Mouse (Mus musculus) CH12.LX (cell line): ENCODE data around the gene Clasp2. TPM values are rescaled to one million over a fixed set of nuclear protein-coding genes. Genes with fewer than 3 reads are reported as not detected.

Experiments
- DNase-seq: peaks from one replicate; pipeline ENCODE4 v3.0.0-alpha.2; 2013; ENCODE audit errors: extremely low read depth
- H3K27ac ChIP-seq: 2 replicates; pipeline ENCODE4 v1.5.1; 2012; ENCODE audit warnings: low read depth, mild to moderate bottlenecking, control low read depth, moderate library complexity; ENCODE audit not compliant: insufficient read depth
- H3K27me3 ChIP-seq: replicated peaks from 2 replicates; pipeline ENCODE3; 2012; ENCODE audit warnings: inconsistent platforms
- H3K36me3 ChIP-seq, 2 experiments: replicated peaks in 1 of 2; 2 replicates each; pipeline versions ENCODE3 to v1.6.1; 2012; ENCODE audit warnings: inconsistent platforms in 1 of 2, low read length in 1 of 2, mild to moderate bottlenecking in 1 of 2, mixed read lengths in 1 of 2, moderate library complexity in 1 of 2; ENCODE audit not compliant: control insufficient read depth in 1 of 2, insufficient read depth in 1 of 2
- H3K4me1 ChIP-seq, 2 experiments: 2 replicates each; pipeline ENCODE4 v1.6.1; 2012; ENCODE audit warnings: inconsistent platforms in 1 of 2, moderate library complexity in 1 of 2; ENCODE audit not compliant: insufficient read depth in 2 of 2, control insufficient read depth in 1 of 2
- H3K4me2 ChIP-seq: 2 replicates; pipeline ENCODE4 v1.6.1; 2012; ENCODE audit warnings: low read depth, mild to moderate bottlenecking, control low read depth; ENCODE audit not compliant: poor library complexity, insufficient read depth, severe bottlenecking
- H3K4me3 ChIP-seq, 3 experiments: fragments of 150-350 bp in 1 of 3; sonication (generic) in 1 of 3; replicated peaks in 1 of 3; 2 replicates each; pipeline versions ENCODE3 to v1.5.1; 2011 to 2012; ENCODE audit warnings: low read depth in 2 of 3, low read length in 2 of 3, mild to moderate bottlenecking in 2 of 3, moderate library complexity in 2 of 3, control low read depth in 1 of 3, improper control_type of control experiment in 1 of 3, inconsistent platforms in 1 of 3, mixed read lengths in 1 of 3; ENCODE audit not compliant: poor library complexity in 1 of 3
- H3K79me2 ChIP-seq: replicated peaks from 2 replicates; pipeline ENCODE4 v1.6.1; 2012; ENCODE audit warnings: mild to moderate bottlenecking, moderate library complexity; ENCODE audit not compliant: control insufficient read depth, poor library complexity, insufficient read depth, severe bottlenecking; ENCODE audit errors: extremely low read depth
- H3K9ac ChIP-seq: 2 replicates; pipeline ENCODE4 v1.6.1; 2012; ENCODE audit warnings: low read depth, mild to moderate bottlenecking, control low read depth, moderate library complexity; ENCODE audit not compliant: insufficient read depth
- H3K9me3 ChIP-seq: replicated peaks from 2 replicates; pipeline ENCODE3; 2012; ENCODE audit warnings: low read length, inconsistent platforms, mixed read lengths
- BHLHE40 ChIP-seq: IDR thresholded peaks from 2 replicates; pipeline ENCODE4 v1.6.1; 2011; ENCODE audit warnings: mild to moderate bottlenecking, low read depth, low read length, improper control_type of control experiment
- CHD1 ChIP-seq: IDR thresholded peaks from 2 replicates; pipeline ENCODE4 v1.6.1; 2012; ENCODE audit warnings: low read depth, low read length, improper control_type of control experiment, inconsistent platforms
- CHD2 ChIP-seq: IDR thresholded peaks from 2 replicates; pipeline ENCODE4 v1.6.1; 2011; ENCODE audit warnings: low read length, improper control_type of control experiment
- CTCF ChIP-seq, 2 experiments: IDR thresholded peaks in 1 of 2; conservative IDR thresholded peaks in 1 of 2; 2 replicates each; pipeline ENCODE4 v1.5.1; 2011 to 2012; ENCODE audit warnings: low read depth in 2 of 2, low read length in 2 of 2, improper control_type of control experiment in 1 of 2, inconsistent platforms in 1 of 2, mild to moderate bottlenecking in 1 of 2, moderate library complexity in 1 of 2
- ELF1 ChIP-seq: IDR thresholded peaks from 2 replicates; pipeline ENCODE4 v1.6.1; 2014; ENCODE audit warnings: low read depth, mild to moderate bottlenecking, inconsistent platforms, low read length, improper control_type of control experiment
- JUN ChIP-seq: IDR thresholded peaks from 2 replicates; pipeline ENCODE4 v1.6.1; 2011; ENCODE audit warnings: low read depth, mild to moderate bottlenecking, low read length, improper control_type of control experiment, moderate library complexity; ENCODE audit not compliant: insufficient read depth
- JUND ChIP-seq: conservative IDR thresholded peaks from 2 replicates; pipeline ENCODE4 v1.6.1; 2011; ENCODE audit warnings: low read depth, low read length, improper control_type of control experiment
- MAFK ChIP-seq: IDR thresholded peaks from 2 replicates; pipeline ENCODE4 v1.6.1; 2011; ENCODE audit warnings: low read length, improper control_type of control experiment; ENCODE audit not compliant: insufficient replicate concordance
- MAZ ChIP-seq: IDR thresholded peaks from 2 replicates; pipeline ENCODE4 v1.6.1; 2012; ENCODE audit warnings: low read depth, mild to moderate bottlenecking, inconsistent platforms, low read length, improper control_type of control experiment, moderate library complexity
- MXI1 ChIP-seq: IDR thresholded peaks from 2 replicates; pipeline ENCODE4 v1.6.1; 2011; ENCODE audit warnings: mild to moderate bottlenecking, low read depth, low read length, improper control_type of control experiment
- MYC ChIP-seq: IDR thresholded peaks from 2 replicates; pipeline ENCODE4 v1.6.1; 2011; ENCODE audit warnings: low read depth, mild to moderate bottlenecking, improper control_type of control experiment, low read length
- NRF1 ChIP-seq: IDR thresholded peaks from 2 replicates; pipeline ENCODE4 v1.6.1; 2014; ENCODE audit warnings: low read depth, mild to moderate bottlenecking, inconsistent platforms, low read length, improper control_type of control experiment, moderate library complexity
- POLR2A ChIP-seq: IDR thresholded peaks from 2 replicates; pipeline ENCODE4 v1.6.1; 2011; ENCODE audit warnings: low read depth, mild to moderate bottlenecking, improper control_type of control experiment, low read length
- SIN3A ChIP-seq: IDR thresholded peaks from 2 replicates; pipeline ENCODE4 v1.6.1; 2012; ENCODE audit warnings: low read length, improper control_type of control experiment, inconsistent platforms
- SMC3 ChIP-seq: IDR thresholded peaks from 2 replicates; pipeline ENCODE4 v1.6.1; 2011; ENCODE audit warnings: low read depth, low read length, improper control_type of control experiment
- TBP ChIP-seq: conservative IDR thresholded peaks from 2 replicates; pipeline ENCODE4 v1.6.1; 2011; ENCODE audit warnings: low read depth, low read length, improper control_type of control experiment
- TCF12 ChIP-seq: IDR thresholded peaks from 2 replicates; pipeline ENCODE4 v1.6.1; 2014; ENCODE audit warnings: low read depth, mild to moderate bottlenecking, inconsistent platforms, low read length, improper control_type of control experiment
- UBTF ChIP-seq: IDR thresholded peaks from 2 replicates; pipeline ENCODE4 v1.6.1; 2012; ENCODE audit warnings: low read depth, mild to moderate bottlenecking, inconsistent platforms, low read length, improper control_type of control experiment, moderate library complexity
- USF2 ChIP-seq: conservative IDR thresholded peaks from 2 replicates; pipeline ENCODE4 v1.6.1; 2011; ENCODE audit warnings: low read depth, low read length, improper control_type of control experiment
- ZC3H11A ChIP-seq: IDR thresholded peaks from 2 replicates; pipeline ENCODE4 v1.6.1; 2012; ENCODE audit warnings: low read depth, mild to moderate bottlenecking, inconsistent platforms, low read length, improper control_type of control experiment
- ZMIZ1 ChIP-seq: IDR thresholded peaks from 2 replicates; pipeline ENCODE4 v1.6.1; 2012; ENCODE audit warnings: low read depth, mild to moderate bottlenecking, inconsistent platforms, low read length, improper control_type of control experiment
- ZNF384 ChIP-seq: IDR thresholded peaks from 2 replicates; pipeline ENCODE4 v1.6.1; 2012; ENCODE audit warnings: low read depth, low read length, improper control_type of control experiment, inconsistent platforms
- dilution Hi-C: fragments of 300-500 bp; cut with MboI; formaldehyde crosslinking; loops from 2 replicates; pipeline ENCODE4 v1.14.3; 2020; ENCODE audit warnings: low sequenced_read_pairs; ENCODE audit not compliant: extremely low pct_unique_long_range_greater_than_20kb, extremely low pct_ligation_motif_present
- in situ Hi-C: fragments of 300-500 bp; cut with MboI; formaldehyde crosslinking; loops from 3 replicates; pipeline ENCODE4 v1.14.3; 2019; ENCODE audit warnings: low sequenced_read_pairs, low pct_ligation_motif_present, low pct_unique_long_range_greater_than_20kb, mixed read lengths
- polyA plus RNA-seq: library from polyadenylated mRNA; unstranded; fragments of >175 nt; gene quantifications from 2 replicates; pipeline ENCODE4 v1.2.1, GENCODE M21; 2012; ENCODE audit warnings: low read depth; ENCODE audit not compliant: insufficient read length
- total RNA-seq, 2 experiments: library from RNA; depleted of rRNA; stranded (reverse); fragments of 300-350 nt in 1 of 2; fragments of >200 nt in 1 of 2; gene quantifications; 2 replicates each; pipeline ENCODE4 v1.2.3; 2012 to 2014

Clasp2 gene
- total and polyA plus RNA-seq, 3 experiments = 23.9 to 32.4 (median 27.0) TPM

GRCm38 (mm10) chr9:113743291-113743690, 2.0 kb downstream of the Clasp2 start:
- peaks cover 34% of the 10 kb centered on the region for H3K79me2 ChIP-seq
- H3K4me3 ChIP-seq = no peak overlapping the region
- TF ChIP-seq CTCF (conservative IDR thresholded peaks at IDR 0.05 in 1 of 2, IDR thresholded peaks at IDR 0.05 in 1 of 2; ENCODE audit: low read depth in 2 of 2, low read length in 2 of 2) (peak in 1 of 2 experiments; percentile 24; a peak in 2 of 4 replicates), POLR2A (no peak), ZC3H11A (no peak), MYC (0 out of 2 replicates have a peak, but pooled peaks have one; percentile 13)
- peaks cover 0 to 15% of the 10 kb centered on the region in 2 experiments for H3K36me3 ChIP-seq
- DNase-seq = peak; percentile 30
- H3K4me1 ChIP-seq = peaks cover 11 to 40% of the 10 kb centered on the region in 2 experiments
- peak overlapping the region; percentile 22; the same call in 1 of the 2 replicates for H3K4me2 ChIP-seq
- H3K9me3 ChIP-seq = no peaks in the 10 kb centered on the region
- H3K27me3 ChIP-seq = no peaks in the 10 kb centered on the region
- H3K27ac ChIP-seq = no peak overlapping the region
- dilution Hi-C loops (no loop called here), in situ Hi-C loops (loop anchor here (10.0 to 25.0 kb wide), 2 partner anchors 182 to 344 kb away; no protein-coding TSS in a partner anchor)
- H3K9ac ChIP-seq = no peak overlapping the region

- H3K9ac ChIP-seq = no peak overlapping the region
- H3K27ac ChIP-seq = no peak overlapping the region
- TF ChIP-seq SMC3 (no peak), TBP (no peak), CTCF (conservative IDR thresholded peaks at IDR 0.05 in 1 of 2, IDR thresholded peaks at IDR 0.05 in 1 of 2; ENCODE audit: low read depth in 2 of 2, low read length in 2 of 2) (no peak), ZMIZ1 (no peak), CHD2 (no peak), SIN3A (no peak), MYC (no peak), MAZ (no peak), TCF12 (no peak), BHLHE40 (no peak)
- peaks cover 5 to 22% of the 10 kb centered on the region in 2 experiments; a peak in 3 of 4 replicates for H3K4me1 ChIP-seq
- H3K36me3 ChIP-seq = peaks cover 3 to 23% of the 10 kb centered on the region in 2 experiments
- dilution Hi-C loops (no loop called here), in situ Hi-C loops (loop anchor here (10.0 to 25.0 kb wide), 2 partner anchors 175 to 338 kb away; no protein-coding TSS in a partner anchor)
- H3K4me3 ChIP-seq = no peak overlapping the region
- no peaks in the 10 kb centered on the region for H3K9me3 ChIP-seq
- no peaks in the 10 kb centered on the region for H3K27me3 ChIP-seq
- no peak overlapping the region for H3K4me2 ChIP-seq
- peaks cover 26% of the 10 kb centered on the region for H3K79me2 ChIP-seq
- DNase-seq = no peak
Measured at GRCm38 (mm10) chr9:113749356-113749755, 8.1 kb downstream of the Clasp2 start.

GRCm38 (mm10) chr9:113755888-113756719, 14.8 kb downstream of the Clasp2 start:
- H3K36me3 ChIP-seq = peaks cover 3 to 33% of the 10 kb centered on the region in 2 experiments
- H3K4me2 ChIP-seq = no peak overlapping the region
- H3K79me2 ChIP-seq = peaks cover 17% of the 10 kb centered on the region
- peaks cover 13% of the 10 kb centered on the region for H3K9me3 ChIP-seq
- no peak overlapping the region for H3K4me3 ChIP-seq
- H3K27me3 ChIP-seq = no peaks in the 10 kb centered on the region
- dilution Hi-C loops = no loop called here
- H3K27ac ChIP-seq = no peak overlapping the region
- no peak for DNase-seq
- H3K9ac ChIP-seq = no peak overlapping the region
- in situ Hi-C loops = no loop called here
- no peaks in the 10 kb centered on the region for H3K4me1 ChIP-seq
- TF ChIP-seq TBP (no peak), ELF1 (no peak), ZNF384 (no peak), BHLHE40 (no peak), MAZ (no peak), JUND (no peak), ZMIZ1 (no peak), CHD1 (no peak), MAFK (no peak), MXI1 (no peak), MYC (no peak), CTCF (conservative IDR thresholded peaks at IDR 0.05 in 1 of 2, IDR thresholded peaks at IDR 0.05 in 1 of 2; ENCODE audit: low read depth in 2 of 2, low read length in 2 of 2) (no peak), JUN (no peak), TCF12 (no peak), USF2 (no peak), UBTF (no peak), NRF1 (no peak), ZC3H11A (no peak), SIN3A (no peak)
